Mouse (Mus musculus): ENCODE results near the gene Olfr214. TPM values are rescaled to one million over a fixed set of nuclear protein-coding genes. Genes with fewer than 3 reads are reported as not detected.

The Olfr214 gene
- polyA plus RNA-seq, 1 experiment from 2014 or later = not detected

Other genes starting within 250 kb of the Olfr214 start
- gene March8, start 216.2 kb upstream of the Olfr214 start, polyA plus RNA-seq (2015; fragmentation: Nextera tagmentation; extraction: Ambion mirVana) = 30.1 and 30.5 TPM in 2 replicates
- gene Alox5, start 93.1 kb upstream of the Olfr214 start, polyA plus RNA-seq (2015; fragmentation: Nextera tagmentation; extraction: Ambion mirVana) = 2.3 TPM in 2 replicates
- gene Olfr211, start 65.1 kb upstream of the Olfr214 start, polyA plus RNA-seq (2015; fragmentation: Nextera tagmentation; extraction: Ambion mirVana) = not detected in 2 replicates
- gene Olfr212, start 47.7 kb upstream of the Olfr214 start, polyA plus RNA-seq (2015; fragmentation: Nextera tagmentation; extraction: Ambion mirVana) = not detected in 2 replicates
- not detected in 2 replicates for gene Olfr213, start 15.8 kb upstream of the Olfr214 start, polyA plus RNA-seq (2015; fragmentation: Nextera tagmentation; extraction: Ambion mirVana)
- 0.31 and 1.2 TPM in 2 replicates for gene Gm5580, start 3.1 kb upstream of the Olfr214 start, polyA plus RNA-seq (2015; fragmentation: Nextera tagmentation; extraction: Ambion mirVana)
- not detected in 2 replicates for gene Olfr215, start 30.0 kb downstream of the Olfr214 start, polyA plus RNA-seq (2015; fragmentation: Nextera tagmentation; extraction: Ambion mirVana)
- 138 and 139 TPM in 2 replicates for gene Zfp422, start 74.8 kb downstream of the Olfr214 start, polyA plus RNA-seq (2015; fragmentation: Nextera tagmentation; extraction: Ambion mirVana)
- gene Depp1, start 96.4 kb downstream of the Olfr214 start, polyA plus RNA-seq (2015; fragmentation: Nextera tagmentation; extraction: Ambion mirVana) = 31.0 and 31.8 TPM in 2 replicates
- gene Rassf4, start 119.7 kb downstream of the Olfr214 start, polyA plus RNA-seq (2015; fragmentation: Nextera tagmentation; extraction: Ambion mirVana) = 14.1 and 14.8 TPM in 2 replicates
- gene Tmem72, start 162.7 kb downstream of the Olfr214 start, polyA plus RNA-seq (2015; fragmentation: Nextera tagmentation; extraction: Ambion mirVana) = 0.05 and 0.15 TPM in 2 replicates